Mouse (Mus musculus): Measurements from ENCODE around the gene Tlr6.

DNA sequence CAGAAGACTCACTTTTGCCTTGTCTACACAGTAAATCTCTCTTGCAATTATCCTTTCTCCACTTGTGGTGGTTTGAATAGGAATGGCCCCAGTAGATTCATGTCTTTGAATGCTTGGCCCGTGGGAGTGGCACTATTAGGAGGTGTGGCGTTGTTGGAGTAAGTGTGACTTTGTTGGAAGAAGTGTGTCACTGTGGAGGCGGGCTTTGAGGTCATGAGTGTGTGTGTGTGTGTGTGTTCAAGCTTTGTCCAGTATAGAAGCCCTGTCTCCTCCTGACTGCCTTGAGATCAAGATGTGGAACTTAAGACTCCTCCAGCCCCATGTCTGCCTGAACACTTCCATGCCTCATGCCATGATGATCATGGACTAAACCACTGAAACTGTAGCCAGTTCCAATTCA lies 3.8 kb upstream of the Tlr6 start:
- TF ChIP-seq CTCF (IDR thresholded peaks at IDR 0.05; ENCODE audit: control insufficient read depth, insufficient read depth, insufficient replicate concordance, low read depth, low read length) (no peak), POLR2A (IDR thresholded peaks at IDR 0.05; ENCODE audit: control insufficient read depth, low read depth, low read length) (no peak)

Measured in testis, adult 2 months (tissue).